Mouse (Mus musculus): ENCODE measurements at regions not wholly inside any gene's neighbourhood (a gene's known extent, or its start where the extent isn't known, plus 50 kb on each side); places are given as distances from the start of the nearest gene placed in this dataset.

DNA sequence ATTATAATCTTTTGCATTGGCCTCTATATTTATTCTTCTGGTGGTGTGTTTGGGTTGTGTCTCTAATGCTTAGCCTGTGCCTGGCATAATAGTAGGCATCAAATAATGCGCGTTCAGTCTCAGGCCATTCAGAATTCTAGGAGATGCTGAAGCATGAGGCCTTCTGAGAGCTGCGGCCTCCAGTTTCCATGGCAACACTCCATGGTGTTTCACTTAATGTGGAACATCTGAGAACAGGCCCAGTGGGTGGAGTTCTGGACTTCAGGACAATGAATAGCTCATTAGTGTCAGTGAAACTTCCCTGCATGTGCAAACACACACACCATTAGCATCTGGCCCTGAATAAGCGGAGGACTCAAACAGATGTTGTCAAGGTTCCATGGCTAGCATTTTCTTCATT, 426.5 kb downstream of the Ets1 start:
- TF ChIP-seq GATA1 (IDR thresholded peaks at IDR 0.05; ENCODE audit: borderline replicate concordance, low read length) (no peak), FLI1 (IDR thresholded peaks at IDR 0.05; ENCODE audit: low read length) (no peak)
